Comparison of ENCODE assay signal across 22 mouse cellular contexts in genomic region chr3:32856362-32857107, GRCm38 (mm10). TPM values are rescaled to one million over a fixed set of nuclear protein-coding genes. Genes with fewer than 3 reads are reported as not detected.
"Had no signal": no experiment of that assay in that cellular context is flagged by ENCODE, and none has a peak within 500 bp of the region (broad histone marks: within the 10 kb centered on the region; RNA-seq: fewer than 3 reads in every experiment).

No protein-coding gene starts in this region.

- DNase-seq: kidney, adult 2 months; kidney, postnatal 14 days; layer of hippocampus, postnatal 36 days; liver, embryonic 13.5 days; lung, adult 2 months; lung, postnatal 14 days; lung, postnatal 4 days; right cerebral cortex, adult 18-20 months; right cerebral cortex, postnatal 14 days; right cerebral cortex, postnatal 4 days; spleen, adult 18-20 months; thymus, adult 2 months; thymus, postnatal 25 days had no signal

- H3K9ac ChIP-seq: liver, embryonic 13.5 days; midbrain, embryonic 12.5 days; midbrain, embryonic 15.5 days; neural tube, embryonic 12.5 days; neural tube, embryonic 15.5 days had no signal

- ATAC-seq: inflammation-experienced regulatory T-cells, adult 6 months; intestine, embryonic 16.5 days; midbrain, embryonic 15.5 days had no signal

- H3K4me1 ChIP-seq: liver, embryonic 13.5 days; midbrain, embryonic 12.5 days; midbrain, embryonic 15.5 days; neural tube, embryonic 12.5 days; neural tube, embryonic 15.5 days had no signal

- H3K36me3 ChIP-seq: liver, embryonic 13.5 days; midbrain, embryonic 12.5 days; midbrain, embryonic 15.5 days; neural tube, embryonic 12.5 days had no signal

- H3K4me3 ChIP-seq: left cerebral cortex, adult 2 months; liver, embryonic 13.5 days; midbrain, embryonic 12.5 days; midbrain, embryonic 15.5 days; neural tube, embryonic 12.5 days; neural tube, embryonic 15.5 days had no signal

- H3K4me2 ChIP-seq: liver, embryonic 13.5 days; midbrain, embryonic 12.5 days; midbrain, embryonic 15.5 days; neural tube, embryonic 12.5 days; neural tube, embryonic 15.5 days had no signal

- H3K9me3 ChIP-seq: midbrain, embryonic 12.5 days; midbrain, embryonic 15.5 days; neural tube, embryonic 12.5 days; neural tube, embryonic 15.5 days had no signal

- H3K27ac ChIP-seq: left cerebral cortex, adult 2 months; liver, embryonic 13.5 days; midbrain, embryonic 12.5 days; midbrain, embryonic 15.5 days; neural tube, embryonic 12.5 days; neural tube, embryonic 15.5 days had no signal

- H3K27me3 ChIP-seq: liver, embryonic 13.5 days; midbrain, embryonic 12.5 days; midbrain, embryonic 15.5 days; neural tube, embryonic 12.5 days; neural tube, embryonic 15.5 days had no signal

RNA-seq across cellular contexts. Expression of gene Usp13, which starts 39.2 kb away (rescaled TPM):
- total RNA-seq: megakaryocyte progenitor cell, adult 5-6 weeks; megakaryocyte-erythroid progenitor cell, adult 5-6 weeks had no signal
- polyA plus RNA-seq: inflammation-experienced regulatory T-cells, adult 6 months had no signal
